Mouse (Mus musculus): Measurements from ENCODE around the gene Trip12. TPM values are rescaled to one million over a fixed set of nuclear protein-coding genes. Genes with fewer than 3 reads are reported as not detected.

The Trip12 gene
- polyA plus RNA-seq, 1 experiment, result 130 TPM

GRCm38 (mm10) chr1:84803788-84804187 lies 36.5 kb downstream of the Trip12 start:
- no peak overlapping the region for H3K4me3 ChIP-seq (replicated peaks; ENCODE audit: control insufficient read depth, low read depth, low read length)
- WGBS, result 89% methylated on average over 1 of the region's 1 CpGs
- TF ChIP-seq CTCF (IDR thresholded peaks at IDR 0.05; ENCODE audit: control insufficient read depth, insufficient read depth, low read length), result no peak
- TF ChIP-seq POLR2A (IDR thresholded peaks at IDR 0.05; ENCODE audit: borderline replicate concordance, control insufficient read depth, low read depth, low read length), result no peak
- H3K27ac ChIP-seq (ENCODE audit: control insufficient read depth, insufficient read depth, low read depth, low read length, poor library complexity), result no peak overlapping the region
- no peaks in the 10 kb centered on the region for H3K4me1 ChIP-seq (ENCODE audit: control insufficient read depth, insufficient read depth, low read length)

GRCm38 (mm10) chr1:84799166-84799565 lies 41.1 kb downstream of the Trip12 start:
- Histone ChIP-seq H3K4me3 (replicated peaks; ENCODE audit: control insufficient read depth, low read depth, low read length) (no peak overlapping the region), H3K4me1 (ENCODE audit: control insufficient read depth, insufficient read depth, low read length) (no peaks in the 10 kb centered on the region), H3K27ac (ENCODE audit: control insufficient read depth, insufficient read depth, low read depth, low read length, poor library complexity) (no peak overlapping the region)
- TF ChIP-seq POLR2A (IDR thresholded peaks at IDR 0.05; ENCODE audit: borderline replicate concordance, control insufficient read depth, low read depth, low read length), result no peak
- TF ChIP-seq CTCF (IDR thresholded peaks at IDR 0.05; ENCODE audit: control insufficient read depth, insufficient read depth, low read length), result no peak

GRCm38 (mm10) chr1:84795335-84795734 lies 45.0 kb downstream of the Trip12 start:
- Histone ChIP-seq H3K27ac (ENCODE audit: control insufficient read depth, insufficient read depth, low read depth, low read length, poor library complexity) (no peak overlapping the region), H3K4me1 (ENCODE audit: control insufficient read depth, insufficient read depth, low read length) (no peaks in the 10 kb centered on the region), H3K4me3 (replicated peaks; ENCODE audit: control insufficient read depth, low read depth, low read length) (no peak overlapping the region)
- no peak for TF ChIP-seq POLR2A (IDR thresholded peaks at IDR 0.05; ENCODE audit: borderline replicate concordance, control insufficient read depth, low read depth, low read length)
- no peak for TF ChIP-seq CTCF (IDR thresholded peaks at IDR 0.05; ENCODE audit: control insufficient read depth, insufficient read depth, low read length)
- WGBS, result 90% methylated on average over 7 of the region's 7 CpGs

- H3K27ac ChIP-seq (ENCODE audit: control insufficient read depth, insufficient read depth, low read depth, low read length, poor library complexity), result no peak overlapping the region
- 60% methylated on average over 2 of the region's 2 CpGs for WGBS
- H3K4me1 ChIP-seq (ENCODE audit: control insufficient read depth, insufficient read depth, low read length), result no peaks in the 10 kb centered on the region
- H3K4me3 ChIP-seq (replicated peaks; ENCODE audit: control insufficient read depth, low read depth, low read length), result no peak overlapping the region
- TF ChIP-seq CTCF (IDR thresholded peaks at IDR 0.05; ENCODE audit: control insufficient read depth, insufficient read depth, low read length), result no peak
Measured at GRCm38 (mm10) chr1:84791393-84791792, 48.9 kb downstream of the Trip12 start.

GRCm38 (mm10) chr1:84780630-84781029 lies 59.7 kb downstream of the Trip12 start:
- Histone ChIP-seq H3K4me1 (ENCODE audit: control insufficient read depth, insufficient read depth, low read length) (no peaks in the 10 kb centered on the region), H3K27ac (ENCODE audit: control insufficient read depth, insufficient read depth, low read depth, low read length, poor library complexity) (no peak overlapping the region), H3K4me3 (replicated peaks; ENCODE audit: control insufficient read depth, low read depth, low read length) (no peak overlapping the region)
- no peak for TF ChIP-seq POLR2A (IDR thresholded peaks at IDR 0.05; ENCODE audit: borderline replicate concordance, control insufficient read depth, low read depth, low read length)
- no peak for TF ChIP-seq CTCF (IDR thresholded peaks at IDR 0.05; ENCODE audit: control insufficient read depth, insufficient read depth, low read length)
- 84% methylated on average over 3 of the region's 3 CpGs for WGBS

- 90% methylated on average over 1 of the region's 1 CpGs for WGBS
- no peak overlapping the region for H3K4me3 ChIP-seq (replicated peaks; ENCODE audit: control insufficient read depth, low read depth, low read length)
- H3K27ac ChIP-seq (ENCODE audit: control insufficient read depth, insufficient read depth, low read depth, low read length, poor library complexity), result no peak overlapping the region
- H3K4me1 ChIP-seq (ENCODE audit: control insufficient read depth, insufficient read depth, low read length), result no peaks in the 10 kb centered on the region
- TF ChIP-seq CTCF (IDR thresholded peaks at IDR 0.05; ENCODE audit: control insufficient read depth, insufficient read depth, low read length), result no peak
- no peak for TF ChIP-seq POLR2A (IDR thresholded peaks at IDR 0.05; ENCODE audit: borderline replicate concordance, control insufficient read depth, low read depth, low read length)
Measured at GRCm38 (mm10) chr1:84777455-84777854, 62.9 kb downstream of the Trip12 start.

GRCm38 (mm10) chr1:84758843-84759242 lies 81.5 kb downstream of the Trip12 start:
- no peak overlapping the region for H3K27ac ChIP-seq (ENCODE audit: control insufficient read depth, insufficient read depth, low read depth, low read length, poor library complexity)
- WGBS, result 80% methylated on average over 4 of the region's 4 CpGs
- H3K4me1 ChIP-seq (ENCODE audit: control insufficient read depth, insufficient read depth, low read length), result no peaks in the 10 kb centered on the region
- H3K4me3 ChIP-seq (replicated peaks; ENCODE audit: control insufficient read depth, low read depth, low read length), result no peak overlapping the region
- TF ChIP-seq POLR2A (IDR thresholded peaks at IDR 0.05; ENCODE audit: borderline replicate concordance, control insufficient read depth, low read depth, low read length) (no peak), CTCF (IDR thresholded peaks at IDR 0.05; ENCODE audit: control insufficient read depth, insufficient read depth, low read length) (no peak)

- 88% methylated on average over 3 of the region's 3 CpGs for WGBS
- Histone ChIP-seq H3K27ac (ENCODE audit: control insufficient read depth, insufficient read depth, low read depth, low read length, poor library complexity) (no peak overlapping the region), H3K4me3 (replicated peaks; ENCODE audit: control insufficient read depth, low read depth, low read length) (no peak overlapping the region), H3K4me1 (ENCODE audit: control insufficient read depth, insufficient read depth, low read length) (no peaks in the 10 kb centered on the region)
- no peak for TF ChIP-seq CTCF (IDR thresholded peaks at IDR 0.05; ENCODE audit: control insufficient read depth, insufficient read depth, low read length)
Measured at GRCm38 (mm10) chr1:84742156-84742555, 98.2 kb downstream of the Trip12 start.

GRCm38 (mm10) chr1:84740080-84740479 lies 100.2 kb downstream of the Trip12 start:
- no peak overlapping the region for H3K4me3 ChIP-seq (replicated peaks; ENCODE audit: control insufficient read depth, low read depth, low read length)
- TF ChIP-seq POLR2A (IDR thresholded peaks at IDR 0.05; ENCODE audit: borderline replicate concordance, control insufficient read depth, low read depth, low read length) (no peak), CTCF (IDR thresholded peaks at IDR 0.05; ENCODE audit: control insufficient read depth, insufficient read depth, low read length) (no peak)
- H3K4me1 ChIP-seq (ENCODE audit: control insufficient read depth, insufficient read depth, low read length), result no peaks in the 10 kb centered on the region
- no peak overlapping the region for H3K27ac ChIP-seq (ENCODE audit: control insufficient read depth, insufficient read depth, low read depth, low read length, poor library complexity)
- 51% methylated on average over 1 of the region's 1 CpGs for WGBS
